In the genomic region with DNA sequence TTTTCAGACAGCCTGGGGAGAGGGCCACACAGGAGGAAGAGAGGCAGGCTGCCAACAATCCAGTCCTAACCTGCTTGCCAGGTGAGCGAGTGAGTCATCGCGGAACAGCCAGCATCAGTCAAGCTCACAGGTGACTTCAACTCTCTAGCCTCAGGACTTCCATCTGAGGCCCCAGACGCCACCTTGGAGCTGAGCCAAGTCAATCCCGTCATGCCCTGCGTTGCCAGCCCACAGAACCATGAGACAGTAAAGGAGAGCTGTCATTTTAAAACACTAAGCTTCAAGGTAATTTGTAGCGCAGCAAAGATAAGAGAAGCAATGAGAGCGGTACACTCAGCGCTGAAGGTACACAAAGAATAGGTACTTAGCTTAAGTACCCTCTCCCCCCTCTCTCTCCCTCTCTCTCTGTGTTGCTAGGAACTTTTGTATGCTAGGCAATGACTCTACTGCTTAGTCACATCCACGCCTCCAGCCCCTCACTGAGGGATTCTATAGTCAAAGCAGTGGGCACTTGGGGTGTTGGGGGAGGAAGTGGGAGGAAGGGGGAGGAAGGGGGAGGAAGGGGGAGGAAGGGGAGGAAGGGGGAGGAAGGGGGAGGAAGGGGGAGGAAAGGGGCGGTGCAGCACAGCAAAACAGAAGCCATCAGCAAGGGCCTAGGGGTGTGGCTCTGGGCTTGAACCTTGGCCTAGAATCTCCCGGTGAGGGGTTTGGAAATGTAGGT, we compare ENCODE assay signal across 8 mouse cellular contexts. TPM values are rescaled to one million over a fixed set of nuclear protein-coding genes. Genes with fewer than 3 reads are reported as not detected.
A peak's percentile ranks its signal among the peaks of the same experiment; 100 is the strongest.
DNase-seq lines count a peak whose midpoint lies in the region; ATAC-seq and TF ChIP-seq lines count a peak whose summit lies in the region.

No protein-coding gene starts in this region.

- H3K4me1 ChIP-seq in forebrain, embryonic 12.5 days = peaks cover 24% of the 10 kb centered on the region
- H3K4me1 ChIP-seq in forebrain, embryonic 11.5 days (replicated peaks; ENCODE audit: control insufficient read depth, insufficient read depth, low read length) = 0 out of 2 replicates have a peak, but pooled peaks cover 2% of the 10 kb centered on the region
- H3K4me1 ChIP-seq in bone marrow macrophage, adult 2 months (ENCODE audit: control insufficient read depth, insufficient read depth, low read length) = peaks cover 36% of the 10 kb centered on the region

- no peaks in the 10 kb centered on the region for H3K9me3 ChIP-seq in forebrain, embryonic 12.5 days
- no peaks in the 10 kb centered on the region for H3K9me3 ChIP-seq in forebrain, embryonic 11.5 days (ENCODE audit: control insufficient read depth, low read length)

- H3K27me3 ChIP-seq in forebrain, embryonic 12.5 days = no peaks in the 10 kb centered on the region
- H3K27me3 ChIP-seq in forebrain, embryonic 11.5 days (ENCODE audit: control insufficient read depth, insufficient read depth, low read length) = no peaks in the 10 kb centered on the region

- WGBS in forebrain, embryonic 12.5 days = 73% methylated on average over 11 of the region's 12 CpGs
- WGBS in forebrain, embryonic 11.5 days = 73% methylated on average over 12 of the region's 12 CpGs
- 16% methylated on average over 12 of the region's 12 CpGs for WGBS in large intestine, adult 2 months

- no peak overlapping the region; the same call in 1 of the 2 replicates for H3K4me2 ChIP-seq in forebrain, embryonic 12.5 days
- no peak overlapping the region for H3K4me2 ChIP-seq in forebrain, embryonic 11.5 days (ENCODE audit: low read depth, low read length, severe bottlenecking)

- no peak for DNase-seq in forebrain, embryonic 11.5 days (ENCODE audit: low spot score)
- DNase-seq in 416B (ENCODE audit: low read depth) = peak; percentile 95
- DNase-seq in large intestine, adult 2 months (ENCODE audit: low read depth, low spot score) = peak; percentile 99
- DNase-seq in thymus, postnatal 0 days (ENCODE audit: low spot score) = peak; percentile 79

- TF ChIP-seq CTCF in bone marrow macrophage, adult 2 months (IDR thresholded peaks at IDR 0.05; ENCODE audit: low read depth, low read length) = no peak

- TF ChIP-seq POLR2A in bone marrow macrophage, adult 2 months (IDR thresholded peaks at IDR 0.05; ENCODE audit: borderline replicate concordance, low read depth, low read length) = no peak

- peak overlapping the region; percentile 36; the same call in 1 of the 2 replicates for H3K27ac ChIP-seq in forebrain, embryonic 12.5 days
- H3K27ac ChIP-seq in forebrain, embryonic 11.5 days (ENCODE audit: low read depth, low read length) = no peak overlapping the region
- H3K27ac ChIP-seq in bone marrow macrophage, adult 2 months (ENCODE audit: insufficient read depth, low read depth, low read length) = peak overlapping the region; percentile 89

- no peak overlapping the region for H3K4me3 ChIP-seq in forebrain, embryonic 12.5 days (replicated peaks)
- H3K4me3 ChIP-seq in forebrain, embryonic 11.5 days (ENCODE audit: low read depth, low read length) = no peak overlapping the region
- H3K4me3 ChIP-seq in bone marrow macrophage, adult 2 months (ENCODE audit: insufficient read depth, low read length) = no peak overlapping the region

- no peaks in the 10 kb centered on the region for H3K36me3 ChIP-seq in forebrain, embryonic 12.5 days (replicated peaks)
- H3K36me3 ChIP-seq in forebrain, embryonic 11.5 days (ENCODE audit: control insufficient read depth, insufficient read depth, low read length) = no peaks in the 10 kb centered on the region

- no peak overlapping the region for H3K9ac ChIP-seq in forebrain, embryonic 12.5 days
- no peak overlapping the region for H3K9ac ChIP-seq in forebrain, embryonic 11.5 days (ENCODE audit: low read length)

- ATAC-seq in forebrain, embryonic 12.5 days (ENCODE audit: low FRiP score) = no peak
- ATAC-seq in forebrain, embryonic 11.5 days (replicated peaks; ENCODE audit: low FRiP score) = no peak
- ATAC-seq in granulocyte monocyte progenitor cell, adult 5-6 weeks (replicated peaks; ENCODE audit: poor library complexity, severe bottlenecking) = peak; percentile 31; the same call in 1 of the 2 replicates
- ATAC-seq in monocyte, adult 5-6 weeks (replicated peaks; ENCODE audit: insufficient number of reproducible peaks, low FRiP score, low TSS enrichment, poor library complexity, severe bottlenecking) = peak; percentile 67

RNA-seq across cellular contexts. Expression of a gene that starts 22.5 kb away (rescaled TPM):
- 28.2 and 31.1 TPM in 2 replicates for polyA plus RNA-seq in forebrain, embryonic 12.5 days (2016; fragmentation: Nextera tagmentation; extraction: Ambion mirVana)
- 23.5 and 26.0 TPM in 2 replicates for polyA plus RNA-seq in forebrain, embryonic 11.5 days (2014; fragmentation: Nextera tagmentation; extraction: Ambion mirVana)
- polyA plus RNA-seq in bone marrow macrophage, adult 2 months (2012; ENCODE audit: insufficient read depth, insufficient read length, missing spikeins) = 18.1 and 22.5 TPM in 2 replicates
- total RNA-seq in granulocyte monocyte progenitor cell, adult 5-6 weeks (2014; fragmentation: Nextera tagmentation) = 13.7 and 15.0 TPM in 2 replicates
- 10.7 and 13.9 TPM in 2 replicates for total RNA-seq in granulocyte monocyte progenitor cell, adult 5-6 weeks (2017)
- polyA plus RNA-seq in large intestine, adult 2 months (2012; rRNA removed) = 11.9 and 14.8 TPM in 2 replicates
- total RNA-seq in monocyte, adult 5-6 weeks (2017) = 7.7 to 11.8 TPM (median 9.0 TPM) in 3 replicates
- 109 and 142 TPM in 2 replicates for polyA plus RNA-seq in thymus, postnatal 0 days (2015; fragmentation: Nextera tagmentation; extraction: Ambion mirVana)

RNA-seq across cellular contexts. Expression of a gene that starts 34.3 kb away (rescaled TPM):
- polyA plus RNA-seq in forebrain, embryonic 12.5 days (2016; fragmentation: Nextera tagmentation; extraction: Ambion mirVana) = 19.5 and 22.6 TPM in 2 replicates
- polyA plus RNA-seq in forebrain, embryonic 11.5 days (2014; fragmentation: Nextera tagmentation; extraction: Ambion mirVana) = 3.8 and 4.4 TPM in 2 replicates
- 1.5 and 1.9 TPM in 2 replicates for polyA plus RNA-seq in bone marrow macrophage, adult 2 months (2012; ENCODE audit: insufficient read depth, insufficient read length, missing spikeins)
- total RNA-seq in granulocyte monocyte progenitor cell, adult 5-6 weeks (2014; fragmentation: Nextera tagmentation) = not detected in 2 replicates
- total RNA-seq in granulocyte monocyte progenitor cell, adult 5-6 weeks (2017) = not detected in 2 replicates
- 5.0 and 8.0 TPM in 2 replicates for polyA plus RNA-seq in large intestine, adult 2 months (2012; rRNA removed)
- total RNA-seq in monocyte, adult 5-6 weeks (2017) = 0.19 to 1.2 TPM (median 0.43 TPM) in 3 replicates
- 7.2 and 8.8 TPM in 2 replicates for polyA plus RNA-seq in thymus, postnatal 0 days (2015; fragmentation: Nextera tagmentation; extraction: Ambion mirVana)

RNA-seq across cellular contexts. Expression of a gene that starts 38.5 kb away (rescaled TPM):
- polyA plus RNA-seq in forebrain, embryonic 12.5 days (2016; fragmentation: Nextera tagmentation; extraction: Ambion mirVana) = 68.6 and 73.2 TPM in 2 replicates
- polyA plus RNA-seq in forebrain, embryonic 11.5 days (2014; fragmentation: Nextera tagmentation; extraction: Ambion mirVana) = 81.1 and 83.5 TPM in 2 replicates
- polyA plus RNA-seq in bone marrow macrophage, adult 2 months (2012; ENCODE audit: insufficient read depth, insufficient read length, missing spikeins) = 179 and 198 TPM in 2 replicates
- 71.5 and 78.5 TPM in 2 replicates for total RNA-seq in granulocyte monocyte progenitor cell, adult 5-6 weeks (2014; fragmentation: Nextera tagmentation)
- 57.5 and 74.8 TPM in 2 replicates for total RNA-seq in granulocyte monocyte progenitor cell, adult 5-6 weeks (2017)
- polyA plus RNA-seq in large intestine, adult 2 months (2012; rRNA removed) = 121 and 125 TPM in 2 replicates
- total RNA-seq in monocyte, adult 5-6 weeks (2017) = 65.2 to 107 TPM (median 70.0 TPM) in 3 replicates
- 353 and 419 TPM in 2 replicates for polyA plus RNA-seq in thymus, postnatal 0 days (2015; fragmentation: Nextera tagmentation; extraction: Ambion mirVana)

Comparison
In these comparisons a context has a peak if more than half of its experiments do, and no peak if none do; other contexts are left out.
1. ATAC-seq: peak in granulocyte monocyte progenitor cell, adult 5-6 weeks (single experiment) and monocyte, adult 5-6 weeks (single experiment); none in forebrain, embryonic 12.5 days (single experiment) and forebrain, embryonic 11.5 days (single experiment).